Mouse (Mus musculus): ENCODE data around the gene Dagla.

Dagla gene

DNA sequence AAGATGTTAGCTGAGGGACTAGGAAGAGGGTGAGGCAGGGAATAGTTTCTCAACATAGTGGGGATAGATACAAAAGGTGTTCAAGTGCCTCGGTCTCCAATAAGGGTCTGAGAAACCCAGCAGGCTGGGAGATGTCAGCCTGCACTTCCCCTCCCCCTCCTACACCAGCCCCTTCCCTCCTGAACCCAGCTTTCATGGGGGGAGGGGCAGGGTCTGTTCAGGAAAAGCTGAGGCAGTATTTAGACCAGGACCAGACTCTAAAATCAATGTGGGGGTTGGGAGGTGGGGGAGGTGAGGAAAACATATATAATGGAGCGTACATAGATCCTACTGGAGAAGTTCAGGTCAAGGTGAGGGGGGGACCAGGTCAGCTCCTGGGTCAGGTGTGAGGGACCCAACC, 65.3 kb downstream of the Dagla start:
- DNase-seq (ENCODE audit: low spot score in 2 of 2), result no peak

- no peak for DNase-seq (ENCODE audit: low spot score in 2 of 2)
These were observed 66.2 kb downstream of the Dagla start for GRCm38 (mm10) chr19:10238477-10238876.

GRCm38 (mm10) chr19:10235784-10236565, 68.7 kb downstream of the Dagla start:
- DNase-seq (ENCODE audit: low spot score in 2 of 2), result no peak

DNA sequence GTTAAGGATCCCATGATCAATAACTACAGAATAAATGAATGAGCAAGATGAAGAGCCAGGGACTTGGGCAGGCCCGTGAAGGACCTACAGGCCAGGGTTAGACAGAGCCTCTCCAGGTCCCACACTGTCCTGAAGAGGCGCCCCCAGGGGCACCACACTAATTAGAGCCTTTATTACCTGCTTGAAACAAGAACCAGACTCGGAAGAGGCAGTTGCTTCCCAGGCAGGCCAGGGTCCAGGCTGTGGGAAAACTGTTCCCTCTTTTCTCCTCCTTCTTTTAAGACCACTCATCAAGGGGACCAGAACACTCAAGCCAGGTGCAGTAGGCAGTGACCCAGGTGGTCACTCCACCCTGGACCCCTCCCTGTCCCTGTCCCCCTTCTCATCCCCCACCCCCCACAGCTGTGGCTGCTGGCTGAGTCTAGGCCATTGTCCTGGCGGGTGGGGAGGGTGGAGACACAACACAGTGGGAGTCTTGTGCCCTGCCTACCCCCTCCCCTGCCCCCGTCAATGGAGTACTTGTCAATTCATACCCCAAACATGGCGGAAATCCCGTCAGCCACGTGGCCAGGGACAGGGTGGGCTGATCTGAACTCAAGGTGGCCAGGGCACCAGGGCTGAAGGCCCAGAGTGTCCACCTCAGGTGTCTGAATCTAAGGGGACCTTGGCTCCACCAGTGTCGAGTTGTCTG, 72.2 kb downstream of the Dagla start:
- no peak for DNase-seq (ENCODE audit: low spot score in 2 of 2)

GRCm38 (mm10) chr19:10231871-10232270, 72.8 kb downstream of the Dagla start:
- DNase-seq (ENCODE audit: low spot score in 2 of 2), result no peak

DNA sequence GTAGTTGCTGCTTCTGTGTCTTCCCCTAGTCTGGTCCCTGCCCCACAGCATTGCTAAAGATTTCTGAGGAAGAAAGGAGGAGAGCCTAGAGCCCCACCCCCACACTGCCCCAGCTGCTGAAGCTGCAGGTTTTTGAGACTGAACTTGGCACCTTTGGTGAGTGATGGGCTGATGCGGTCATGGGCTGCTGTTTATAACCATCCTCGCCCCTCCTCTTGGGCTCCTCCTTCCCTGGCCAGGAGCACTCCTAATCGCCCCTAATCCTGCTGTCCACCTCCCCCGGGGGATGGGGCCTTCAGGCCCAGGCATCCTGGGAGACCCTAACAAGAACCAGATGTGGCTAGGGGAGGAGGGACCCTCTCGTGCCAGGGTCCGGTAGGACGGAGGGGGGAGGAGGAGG, 73.7 kb downstream of the Dagla start:
- no peak for DNase-seq (ENCODE audit: low spot score in 2 of 2)

DNA sequence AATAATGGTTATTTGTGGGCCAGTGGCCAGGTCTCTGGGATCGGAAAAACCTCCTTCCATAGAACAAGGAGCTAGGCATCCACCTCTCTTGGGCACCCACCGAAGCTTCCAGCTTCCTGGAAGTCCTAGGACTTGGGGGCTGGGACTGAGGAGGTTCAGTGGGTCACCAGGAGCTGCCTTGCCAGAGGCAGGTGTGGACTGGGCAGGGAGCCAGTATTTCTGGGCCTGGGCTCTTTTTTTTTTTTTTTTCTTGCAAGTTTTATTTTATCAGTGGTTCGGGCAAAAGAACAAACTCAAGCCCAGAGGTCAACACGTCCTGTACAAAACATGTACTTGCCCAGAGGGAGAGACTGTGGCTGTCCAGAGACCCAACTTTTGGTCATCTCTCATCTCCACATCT, 78.9 kb downstream of the Dagla start:
- no peak for DNase-seq (ENCODE audit: low spot score in 2 of 2)

DNA sequence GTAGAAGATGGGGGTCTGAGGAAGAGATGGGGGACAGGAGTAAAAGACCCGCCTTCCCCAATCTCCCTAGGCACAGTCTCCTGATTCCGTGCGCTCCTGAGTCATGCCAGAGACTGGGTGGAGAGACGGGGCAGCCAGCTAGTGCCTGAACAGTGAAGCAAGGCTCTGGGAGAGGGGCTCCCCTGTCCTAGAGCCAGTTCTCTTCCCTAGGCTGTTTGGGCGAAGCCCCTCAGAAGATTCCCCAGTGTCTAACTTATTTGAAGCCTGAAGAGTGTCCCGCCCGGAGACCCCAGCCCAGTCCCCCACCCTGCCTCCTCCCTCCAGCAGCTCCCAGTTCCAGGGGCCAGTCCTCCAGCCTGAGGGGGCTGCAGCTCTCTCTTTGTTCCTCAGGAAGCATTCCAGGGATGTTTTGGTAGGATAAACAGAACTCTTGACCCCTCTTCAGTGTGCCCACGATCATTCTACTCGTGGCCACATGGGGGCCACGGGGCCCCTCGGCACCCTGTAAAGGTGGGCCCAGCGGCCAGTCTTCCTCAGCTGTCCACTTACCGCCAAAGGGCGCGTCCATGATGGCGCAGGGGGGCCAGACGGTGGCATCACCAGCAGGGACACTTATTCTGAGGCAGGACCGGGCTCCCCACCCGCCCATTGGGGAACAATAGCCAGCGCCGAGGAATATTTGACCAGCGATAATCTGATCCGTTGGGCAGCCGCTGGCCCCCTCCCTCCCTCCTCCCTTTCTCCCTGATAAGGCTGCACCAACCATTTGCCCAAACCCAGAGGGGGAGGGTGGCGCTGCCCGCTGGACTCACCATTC, 79.8 kb downstream of the Dagla start:
- DNase-seq (ENCODE audit: low spot score in 2 of 2), result no peak

DNA sequence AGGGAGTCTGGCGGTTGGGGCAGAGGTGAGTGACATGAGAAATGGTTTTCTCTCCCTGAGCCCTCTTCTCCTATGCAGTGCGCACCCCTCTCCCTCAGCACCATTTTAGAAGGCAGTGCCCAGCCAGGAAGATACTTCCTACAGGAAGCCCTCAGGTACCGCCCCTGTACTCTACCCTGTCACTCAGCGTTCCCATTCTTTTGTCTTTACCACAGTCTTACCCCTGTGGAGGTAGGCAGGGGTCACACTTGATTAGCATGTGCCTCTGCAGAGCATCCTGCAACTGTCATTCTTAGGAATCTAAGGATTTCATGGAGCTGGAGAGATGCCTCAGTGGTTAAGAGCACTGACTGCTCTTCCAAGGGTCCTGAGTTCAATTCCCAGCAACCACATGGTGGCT, 81.1 kb downstream of the Dagla start:
- DNase-seq (ENCODE audit: low spot score in 2 of 2), result no peak

DNA sequence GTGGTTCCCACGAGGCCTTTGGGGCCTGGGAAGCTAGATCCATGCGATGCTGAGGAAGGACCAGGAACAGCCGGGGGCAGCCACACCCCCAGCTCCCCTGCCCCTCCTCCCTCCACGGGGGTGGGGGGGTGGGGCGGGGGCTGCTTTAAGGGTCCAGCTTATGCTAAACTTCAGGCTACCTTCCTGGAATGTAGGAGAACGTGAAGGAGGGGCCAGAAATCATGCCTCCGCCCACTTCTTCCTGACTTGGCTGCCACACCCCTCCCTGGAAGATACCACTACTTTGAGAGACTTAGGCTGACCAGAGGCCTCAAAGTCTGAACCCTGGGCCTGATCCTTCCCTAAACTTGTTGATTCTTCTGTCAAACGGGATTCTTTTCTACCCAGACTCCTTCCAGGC, 82.0 kb downstream of the Dagla start:
- DNase-seq (ENCODE audit: low spot score in 2 of 2), result no peak

DNA sequence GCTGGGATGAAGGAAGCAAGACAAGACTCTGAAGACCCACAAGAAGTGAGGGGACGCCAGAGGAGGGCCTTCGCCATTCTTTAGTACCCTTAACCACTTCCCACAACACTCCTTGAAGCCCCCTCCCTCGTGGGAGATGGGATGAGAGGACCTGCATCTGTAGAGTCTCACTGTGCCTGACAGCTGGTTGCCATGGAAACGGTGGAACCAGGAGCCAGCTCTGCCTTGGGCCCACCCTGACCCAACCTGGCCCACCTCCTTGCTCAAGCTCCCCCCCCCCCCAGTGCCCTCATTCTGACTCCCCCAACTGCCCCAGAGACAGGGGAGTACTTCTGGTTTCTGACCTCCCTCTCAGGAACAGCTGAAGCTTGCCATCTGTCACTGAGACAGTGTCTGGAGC, 83.1 kb downstream of the Dagla start:
- no peak for DNase-seq (ENCODE audit: low spot score in 2 of 2)

- DNase-seq (ENCODE audit: low spot score in 2 of 2), result no peak
These were observed 85.1 kb downstream of the Dagla start for GRCm38 (mm10) chr19:10219593-10219992.

DNA sequence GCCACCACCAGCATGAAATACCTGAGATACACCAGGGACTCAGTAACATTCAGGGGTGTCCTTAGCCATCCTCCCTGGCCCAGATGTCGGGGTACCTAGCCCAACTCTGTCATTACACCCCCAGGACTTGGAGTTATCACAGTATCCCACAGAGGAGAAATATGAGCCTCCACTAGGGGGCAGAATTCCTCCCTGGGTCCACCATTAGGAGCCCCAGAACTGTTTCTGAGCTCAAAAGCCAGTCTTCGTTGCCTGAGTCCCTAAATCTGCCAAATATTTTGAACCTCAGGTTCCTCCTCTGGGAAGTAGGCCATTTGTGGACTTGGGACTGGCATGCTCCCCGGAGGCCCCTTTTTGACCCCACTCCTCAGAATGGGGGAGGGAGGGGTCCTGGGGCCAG, 85.6 kb downstream of the Dagla start:
- DNase-seq (ENCODE audit: low spot score in 2 of 2), result peak in 1 of 2 experiments; percentile 21

DNA sequence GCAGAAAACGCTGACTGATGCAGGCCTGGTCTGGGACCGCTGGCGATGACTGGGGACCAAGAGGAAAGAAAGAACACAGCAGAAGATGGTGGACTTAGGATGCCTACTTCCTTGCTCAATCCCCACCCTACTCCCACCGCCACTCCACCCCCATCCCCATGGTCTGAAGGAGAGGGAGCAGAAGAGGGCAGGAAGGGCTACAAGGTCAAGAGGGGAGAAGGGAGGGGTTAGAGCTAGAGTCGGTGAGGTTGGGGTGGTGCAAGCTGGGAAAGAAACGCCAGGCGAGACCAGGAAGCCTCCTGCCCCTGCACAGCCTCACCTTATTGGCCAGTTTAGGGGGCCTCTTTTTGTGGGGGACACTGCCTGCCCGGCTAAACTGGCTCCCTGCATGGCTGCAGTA, 88.6 kb downstream of the Dagla start:
- DNase-seq (ENCODE audit: low spot score in 2 of 2), result no peak

DNA sequence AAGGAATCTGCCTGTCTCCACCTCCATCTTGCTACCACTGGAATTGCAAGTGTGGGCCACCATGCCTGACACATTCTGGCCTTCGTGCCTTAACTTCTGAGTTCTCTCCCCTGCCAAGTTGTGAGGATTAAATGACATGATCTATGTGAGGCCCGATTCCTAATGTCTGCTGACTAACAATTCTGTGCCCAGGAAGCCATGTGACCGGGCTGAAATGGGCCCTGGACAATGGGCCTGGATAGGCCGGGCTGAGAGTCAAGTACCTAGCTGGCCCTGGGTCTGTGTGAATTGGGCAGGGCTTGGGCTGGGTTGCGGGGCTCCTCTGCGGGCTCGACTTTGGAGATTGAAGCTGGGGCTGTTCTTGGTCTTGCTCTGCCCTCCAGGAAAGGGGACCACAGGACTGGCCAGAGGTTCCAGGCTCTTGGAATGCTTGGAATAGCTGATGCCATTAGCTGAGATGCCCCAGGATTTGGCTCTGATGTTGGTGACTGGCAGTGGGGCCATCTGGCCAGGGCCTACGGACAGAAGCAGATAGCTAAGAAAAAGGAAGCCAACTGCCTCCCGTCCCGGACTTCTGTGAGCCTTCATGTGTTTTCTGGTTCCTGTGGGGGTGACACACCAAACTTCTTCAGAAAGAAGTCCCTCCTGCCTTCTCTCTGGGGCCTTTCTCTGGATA, 90.7 kb downstream of the Dagla start:
- no peak for DNase-seq (ENCODE audit: low spot score in 2 of 2)

- no peak for DNase-seq (ENCODE audit: low spot score in 2 of 2)
These were observed 93.8 kb downstream of the Dagla start for GRCm38 (mm10) chr19:10210885-10211284.

DNA sequence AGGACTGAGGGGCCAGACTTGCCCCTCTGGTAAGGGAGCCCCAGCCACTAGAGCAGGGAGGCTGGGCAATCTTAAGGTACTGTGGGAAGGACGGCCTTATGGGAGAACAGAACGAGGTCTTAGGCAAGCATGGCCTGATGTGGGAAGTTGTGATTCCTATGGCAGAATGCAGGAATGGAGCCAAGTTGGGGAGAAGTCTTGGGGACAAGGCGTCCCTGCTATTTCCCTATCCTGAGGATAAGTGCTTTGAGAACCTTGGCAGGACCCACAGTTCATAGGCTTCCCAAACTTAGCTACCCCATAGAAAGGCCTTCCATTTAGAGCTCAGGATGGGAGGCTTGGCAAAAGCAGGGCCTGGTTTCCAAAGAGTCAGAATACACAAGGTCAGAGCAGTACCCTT, 95.8 kb downstream of the Dagla start:
- no peak for DNase-seq (ENCODE audit: low spot score in 2 of 2)

DNA sequence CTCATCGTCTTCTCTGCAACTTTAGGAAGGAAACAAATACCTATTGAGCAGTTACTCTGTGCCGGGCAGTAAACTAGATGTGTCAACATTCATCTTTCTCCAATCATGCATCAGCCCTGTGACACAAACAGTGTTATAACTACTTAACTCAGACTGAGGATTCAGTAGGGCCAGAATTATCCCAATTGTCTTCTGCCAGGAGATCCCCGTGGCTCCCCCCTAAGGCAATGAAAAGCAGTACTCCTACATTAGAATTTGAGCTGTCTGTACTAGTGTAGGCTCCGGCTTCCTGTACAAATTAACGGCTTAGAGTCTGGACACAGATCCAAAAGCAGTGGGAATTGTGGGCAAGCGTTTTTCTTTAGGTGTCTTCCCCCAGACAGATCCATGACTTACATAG, 99.6 kb downstream of the Dagla start:
- DNase-seq (ENCODE audit: low spot score in 2 of 2), result no peak

- DNase-seq (ENCODE audit: low spot score in 2 of 2), result peak; percentile 29 to 61
These were observed 100.1 kb downstream of the Dagla start for GRCm38 (mm10) chr19:10204616-10205001.

- peak; percentile 85 to 90 for DNase-seq (ENCODE audit: low spot score in 2 of 2)
These were observed 100.6 kb downstream of the Dagla start, which contains the start of the genes Tmem258 and Fen1 for GRCm38 (mm10) chr19:10203848-10204615. Tmem258 (plus strand) TSS chr19:10204014. Fen1 (minus strand) TSS chr19:10204169.

All from spleen, postnatal 36 days (tissue).